Mouse (Mus musculus) heart, adult 9 months (tissue): ENCODE measurements around the gene Twnk.

Experiments
- DNase-seq, 2 experiments: peaks; one replicate each; pipeline ENCODE4 v3.0.0; 2022; ENCODE audit warnings: low spot score in 2 of 2

Gene Twnk

GRCm38 (mm10) chr19:45003740-45004516 is 1.5 kb upstream of the Twnk start:
- no peak for DNase-seq

GRCm38 (mm10) chr19:45005957-45006712 is 672 bp downstream of the Twnk start, which contains the start of gene Mrpl43:
Mrpl43 (minus strand) TSS chr19:45006442.
- DNase-seq = peak; percentile 93 to 95

- no peak for DNase-seq
These were observed 1.6 kb downstream of the Twnk start for GRCm38 (mm10) chr19:45007021-45007420.

- no peak for DNase-seq
These were observed 2.1 kb downstream of the Twnk start for GRCm38 (mm10) chr19:45007425-45008191.

GRCm38 (mm10) chr19:45010646-45011045 is 5.2 kb downstream of the Twnk start:
- no peak for DNase-seq

GRCm38 (mm10) chr19:45012219-45012618 is 6.8 kb downstream of the Twnk start:
- no peak for DNase-seq

- peak in 1 of 2 experiments; percentile 22 for DNase-seq
These were observed 7.2 kb downstream of the Twnk start for GRCm38 (mm10) chr19:45012636-45013035.

- DNase-seq = no peak
These were observed 8.2 kb downstream of the Twnk start for GRCm38 (mm10) chr19:45013581-45014225.

- peak in 1 of 2 experiments; percentile 30 for DNase-seq
These were observed 9.0 kb downstream of the Twnk start, which contains the start of gene Lzts2 for GRCm38 (mm10) chr19:45014335-45014971. Lzts2 (plus strand) TSS chr19:45014414.

- DNase-seq = peak; percentile 65 to 68
These were observed 9.5 kb downstream of the Twnk start for GRCm38 (mm10) chr19:45014981-45015402.

GRCm38 (mm10) chr19:45015518-45016281 is 10.2 kb downstream of the Twnk start:
- DNase-seq = peak; percentile 65 to 67

GRCm38 (mm10) chr19:45016341-45017215 is 11.1 kb downstream of the Twnk start:
- peak; percentile 87 for DNase-seq

GRCm38 (mm10) chr19:45017216-45017771 is 11.8 kb downstream of the Twnk start:
- peak; percentile 91 for DNase-seq

GRCm38 (mm10) chr19:45017909-45018308 is 12.4 kb downstream of the Twnk start:
- DNase-seq = peak; percentile 91

- peak; percentile 56 to 59 for DNase-seq
These were observed 12.9 kb downstream of the Twnk start for GRCm38 (mm10) chr19:45018351-45018831.

GRCm38 (mm10) chr19:45020348-45020747 is 14.9 kb downstream of the Twnk start:
- DNase-seq = peak; percentile 87 to 88

GRCm38 (mm10) chr19:45021362-45021761 is 15.9 kb downstream of the Twnk start:
- DNase-seq = peak in 1 of 2 experiments; percentile 19

GRCm38 (mm10) chr19:45023993-45024392 is 18.5 kb downstream of the Twnk start:
- DNase-seq = peak in 1 of 2 experiments; percentile 12

- no peak for DNase-seq
These were observed 19.3 kb downstream of the Twnk start for GRCm38 (mm10) chr19:45024775-45025174.
